Mouse (Mus musculus) heart, embryonic 13.5 days (tissue): ENCODE measurements around the gene Serpinb1a. TPM values are rescaled to one million over a fixed set of nuclear protein-coding genes. Genes with fewer than 3 reads are reported as not detected.

Experiments used
- ATAC-seq: fragments of 200-750 bp; cut with Nextera tagmentation; 2 replicates; pipeline ENCODE4 v1.8.0; 2017; ENCODE audit warnings: moderate TSS enrichment; ENCODE audit not compliant: insufficient number of reproducible peaks, low FRiP score, low TSS enrichment; ENCODE audit errors: extremely low read depth
- H3K27ac ChIP-seq: fragments of 300-500 bp; sonication (generic); replicated peaks from 2 replicates; pipeline ENCODE4 v1.5.1; 2015; ENCODE audit warnings: moderate library complexity, mild to moderate bottlenecking, inconsistent platforms
- H3K27me3 ChIP-seq: fragments of 300-500 bp; sonication (generic); replicated peaks from 2 replicates; pipeline ENCODE4 v1.6.1; 2015; ENCODE audit warnings: mild to moderate bottlenecking, inconsistent platforms
- H3K36me3 ChIP-seq: fragments of 300-500 bp; sonication (generic); 2 replicates; pipeline ENCODE4 v1.6.1; 2015; ENCODE audit warnings: mild to moderate bottlenecking, inconsistent platforms
- H3K4me1 ChIP-seq: fragments of 300-500 bp; sonication (generic); 2 replicates; pipeline ENCODE4 v1.6.1; 2015; ENCODE audit warnings: inconsistent platforms
- H3K4me2 ChIP-seq: fragments of 300-500 bp; sonication (generic); 2 replicates; pipeline ENCODE4 v1.6.1; 2015; ENCODE audit warnings: inconsistent platforms, mild to moderate bottlenecking, moderate library complexity
- H3K4me3 ChIP-seq: fragments of 300-500 bp; sonication (generic); 2 replicates; pipeline ENCODE4 v1.5.1; 2015; ENCODE audit warnings: moderate library complexity, mild to moderate bottlenecking, inconsistent platforms
- H3K9ac ChIP-seq: fragments of 300-500 bp; sonication (generic); 2 replicates; pipeline ENCODE4 v1.6.1; 2015; ENCODE audit warnings: inconsistent platforms, mild to moderate bottlenecking, moderate library complexity
- H3K9me3 ChIP-seq: fragments of 300-500 bp; sonication (generic); 2 replicates; pipeline ENCODE4 v1.6.1; 2016; ENCODE audit warnings: inconsistent platforms
- whole genome bisulfite sequencing: fragments of 180-500 bp; shearing (Covaris S2); methylation state at CpG from one replicate; pipeline ENCODE4 v1.1.7; 2015; ENCODE audit warnings: mixed read lengths; 5-methylcytosine and 5-hydroxymethylcytosine counted together
- polyA plus RNA-seq: library from polyadenylated mRNA; unstranded; fragments of >200 nt; fragmentation: Nextera tagmentation; extraction: Ambion mirVana; gene quantifications from 2 replicates; pipeline ENCODE4 v1.2.1, GENCODE M21; 2015

Serpinb1a gene
- polyA plus RNA-seq, 1 experiment from 2014 or later: 6.3 TPM

DNA sequence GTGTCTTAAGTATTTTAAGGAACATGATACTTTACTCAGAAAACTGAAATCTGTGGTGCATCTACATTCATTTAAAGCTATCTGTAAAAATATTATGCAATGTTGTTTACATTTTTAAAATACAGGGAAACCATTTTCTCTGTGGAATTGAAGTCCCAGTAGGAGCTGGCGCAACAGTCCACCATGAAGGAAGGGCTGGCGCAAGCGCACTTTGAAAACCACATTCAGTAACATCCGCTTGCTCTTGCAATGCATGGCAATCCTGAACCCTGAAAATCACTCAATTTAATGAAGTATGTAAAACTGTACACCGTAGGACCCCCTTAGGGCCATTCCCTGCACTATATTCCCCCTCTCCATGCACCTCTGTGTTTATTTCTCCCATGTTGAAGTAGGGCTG lies 16.5 kb downstream of the Serpinb1a start:
- Histone ChIP-seq H3K4me1 (peaks cover 11% of the 10 kb centered on the region), H3K4me3 (no peak overlapping the region), H3K36me3 (no peaks in the 10 kb centered on the region), H3K9me3 (no peaks in the 10 kb centered on the region), H3K4me2 (no peak overlapping the region), H3K9ac (no peak overlapping the region), H3K27ac (no peak overlapping the region), H3K27me3 (no peaks in the 10 kb centered on the region)
- 89% methylated on average over 5 of the region's 5 CpGs for WGBS
- no peak for ATAC-seq

DNA sequence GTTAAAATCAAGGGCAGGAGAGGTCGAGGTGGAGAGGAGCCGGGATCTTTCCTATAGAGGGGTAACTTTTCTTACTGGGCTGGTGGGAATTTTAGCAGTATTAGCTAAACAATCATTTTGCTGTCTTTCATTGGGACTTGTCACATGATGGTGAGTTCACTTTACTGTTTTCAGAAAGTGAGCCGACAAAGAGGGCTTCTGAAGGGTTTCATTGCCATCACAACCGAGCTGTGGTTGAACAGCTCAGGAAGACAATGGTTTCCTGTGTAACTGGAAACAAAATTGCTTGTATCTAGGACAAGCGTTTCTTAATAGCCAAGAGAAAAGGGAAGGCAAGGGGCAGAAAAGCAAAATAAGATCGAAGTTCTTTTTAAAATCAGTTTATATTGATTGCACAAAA lies 17.7 kb downstream of the Serpinb1a start:
- 65% methylated on average over 6 of the region's 6 CpGs for WGBS
- no peak overlapping the region for H3K4me3 ChIP-seq
- no peak for ATAC-seq
- H3K9ac ChIP-seq: no peak overlapping the region
- H3K27ac ChIP-seq: no peak overlapping the region
- no peak overlapping the region for H3K4me2 ChIP-seq
- peaks cover 11% of the 10 kb centered on the region for H3K4me1 ChIP-seq
- H3K36me3 ChIP-seq: no peaks in the 10 kb centered on the region
- H3K27me3 ChIP-seq: no peaks in the 10 kb centered on the region
- no peaks in the 10 kb centered on the region for H3K9me3 ChIP-seq

DNA sequence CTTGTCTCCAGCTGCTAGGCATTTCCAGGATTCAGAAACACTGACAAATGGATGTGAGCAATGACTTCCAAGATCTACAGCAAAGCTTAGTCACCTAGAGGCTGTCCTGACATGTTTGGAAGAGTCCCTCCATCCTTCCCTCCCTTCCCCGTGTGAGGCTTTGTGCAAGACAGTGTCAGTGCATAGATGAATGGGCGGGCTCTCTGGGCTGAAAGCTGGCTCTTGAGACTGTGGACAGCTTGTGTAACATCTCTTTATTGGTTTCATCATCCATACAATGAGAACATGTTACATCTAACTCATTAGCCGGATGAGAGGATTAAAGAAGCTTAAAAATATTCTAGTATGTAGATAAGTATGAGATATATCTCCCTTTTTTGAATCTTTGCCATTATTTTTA lies 18.2 kb downstream of the Serpinb1a start:
- Histone ChIP-seq H3K4me3 (no peak overlapping the region), H3K27me3 (no peaks in the 10 kb centered on the region), H3K9me3 (no peaks in the 10 kb centered on the region), H3K36me3 (no peaks in the 10 kb centered on the region), H3K4me2 (no peak overlapping the region), H3K27ac (no peak overlapping the region), H3K9ac (no peak overlapping the region), H3K4me1 (peaks cover 11% of the 10 kb centered on the region)
- WGBS: 61% methylated on average over 3 of the region's 3 CpGs
- no peak for ATAC-seq

DNA sequence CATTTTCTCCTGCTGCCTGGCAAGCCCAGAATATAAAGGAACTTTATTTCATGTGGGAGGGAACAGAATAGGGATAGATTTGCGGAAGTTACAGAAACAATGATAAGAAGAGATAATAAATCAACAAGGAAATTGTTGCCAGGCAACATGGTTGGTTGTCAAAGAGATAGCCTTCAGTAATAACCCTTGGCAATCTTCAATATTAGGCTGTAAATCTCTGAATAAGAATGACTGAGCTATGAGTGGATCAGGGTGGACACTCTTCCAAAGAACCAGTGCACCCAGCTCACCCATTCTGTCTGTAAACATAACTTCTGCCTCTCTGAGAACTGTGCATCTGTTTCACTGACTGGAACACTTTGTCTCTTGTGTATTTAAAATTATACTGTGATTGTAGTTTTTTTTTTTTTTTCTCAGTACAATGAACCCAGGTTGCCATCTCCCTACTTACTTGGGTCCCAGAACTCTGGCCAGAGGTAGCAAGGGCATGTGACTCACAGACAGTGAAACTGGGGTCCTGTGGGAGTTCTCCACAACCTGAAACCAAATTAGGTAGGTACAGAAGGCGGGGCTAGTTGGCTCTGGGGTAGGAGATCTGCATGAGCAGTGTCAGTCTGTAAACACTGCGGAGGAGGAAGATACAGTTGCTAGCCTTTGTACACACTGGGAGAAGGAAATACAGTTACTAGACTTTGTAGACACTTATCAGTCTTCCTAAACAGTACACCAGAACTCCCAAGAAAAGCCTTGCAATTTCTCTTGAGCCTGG lies 19.3 kb downstream of the Serpinb1a start:
- Histone ChIP-seq H3K4me2 (no peak overlapping the region), H3K4me1 (peaks cover 11% of the 10 kb centered on the region), H3K9ac (no peak overlapping the region), H3K36me3 (no peaks in the 10 kb centered on the region), H3K27ac (no peak overlapping the region), H3K4me3 (no peak overlapping the region), H3K27me3 (no peaks in the 10 kb centered on the region), H3K9me3 (no peaks in the 10 kb centered on the region)
- 73% methylated on average over 3 of the region's 3 CpGs for WGBS
- no peak for ATAC-seq

DNA sequence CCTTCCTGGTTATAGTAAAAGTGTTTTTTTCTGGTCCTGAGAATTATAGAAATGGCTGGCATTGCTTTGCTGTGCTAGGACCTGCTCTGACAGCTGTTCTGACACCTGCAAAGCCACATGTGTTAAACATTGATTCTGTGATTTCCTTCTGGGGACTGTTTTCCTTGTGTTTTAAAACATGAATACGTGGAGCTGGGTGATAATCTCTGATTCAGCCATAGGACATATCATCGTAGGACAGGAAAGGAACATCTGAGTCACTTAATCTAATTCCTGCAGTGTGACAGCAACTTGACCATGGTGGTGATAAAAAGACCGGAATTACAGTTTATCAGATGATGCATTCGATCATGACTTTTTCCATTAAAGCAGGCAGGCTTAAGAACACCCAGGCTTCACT lies 22.1 kb downstream of the Serpinb1a start:
- H3K9me3 ChIP-seq: no peaks in the 10 kb centered on the region
- H3K9ac ChIP-seq: no peak overlapping the region
- no peak overlapping the region for H3K4me3 ChIP-seq
- no peak overlapping the region for H3K27ac ChIP-seq
- peaks cover 11% of the 10 kb centered on the region for H3K4me1 ChIP-seq
- no peak for ATAC-seq
- H3K36me3 ChIP-seq: peaks cover 1% of the 10 kb centered on the region; the same call in 1 of the 2 replicates
- no peak overlapping the region for H3K4me2 ChIP-seq
- 54% methylated on average over 4 of the region's 4 CpGs for WGBS
- H3K27me3 ChIP-seq: no peaks in the 10 kb centered on the region

DNA sequence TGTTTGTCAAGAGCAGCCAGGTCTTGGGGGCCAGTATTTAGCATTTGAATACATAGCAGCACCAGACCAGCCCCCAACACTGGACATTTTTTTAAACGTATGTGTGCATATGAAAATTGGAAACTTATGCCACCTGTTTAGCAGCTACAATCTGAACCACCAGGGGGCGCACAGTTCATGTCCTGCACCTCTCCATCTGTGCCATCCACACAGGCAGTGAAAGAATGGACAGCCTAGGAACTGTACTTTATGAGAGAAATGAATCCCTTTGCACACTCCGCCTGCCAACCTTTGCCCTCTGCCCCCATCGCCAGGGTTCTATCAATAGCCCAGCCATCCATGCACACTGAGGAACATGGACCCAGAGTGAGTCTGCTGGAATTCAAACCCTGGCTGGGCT lies 23.0 kb downstream of the Serpinb1a start:
- whole genome bisulfite sequencing: 55% methylated on average over 4 of the region's 4 CpGs
- no peak overlapping the region for H3K9ac ChIP-seq
- H3K4me3 ChIP-seq: no peak overlapping the region
- H3K4me2 ChIP-seq: no peak overlapping the region
- H3K36me3 ChIP-seq: peaks cover 11% of the 10 kb centered on the region
- H3K27ac ChIP-seq: no peak overlapping the region
- H3K27me3 ChIP-seq: no peaks in the 10 kb centered on the region
- no peaks in the 10 kb centered on the region for H3K9me3 ChIP-seq
- no peak for ATAC-seq
- peaks cover 11% of the 10 kb centered on the region for H3K4me1 ChIP-seq

DNA sequence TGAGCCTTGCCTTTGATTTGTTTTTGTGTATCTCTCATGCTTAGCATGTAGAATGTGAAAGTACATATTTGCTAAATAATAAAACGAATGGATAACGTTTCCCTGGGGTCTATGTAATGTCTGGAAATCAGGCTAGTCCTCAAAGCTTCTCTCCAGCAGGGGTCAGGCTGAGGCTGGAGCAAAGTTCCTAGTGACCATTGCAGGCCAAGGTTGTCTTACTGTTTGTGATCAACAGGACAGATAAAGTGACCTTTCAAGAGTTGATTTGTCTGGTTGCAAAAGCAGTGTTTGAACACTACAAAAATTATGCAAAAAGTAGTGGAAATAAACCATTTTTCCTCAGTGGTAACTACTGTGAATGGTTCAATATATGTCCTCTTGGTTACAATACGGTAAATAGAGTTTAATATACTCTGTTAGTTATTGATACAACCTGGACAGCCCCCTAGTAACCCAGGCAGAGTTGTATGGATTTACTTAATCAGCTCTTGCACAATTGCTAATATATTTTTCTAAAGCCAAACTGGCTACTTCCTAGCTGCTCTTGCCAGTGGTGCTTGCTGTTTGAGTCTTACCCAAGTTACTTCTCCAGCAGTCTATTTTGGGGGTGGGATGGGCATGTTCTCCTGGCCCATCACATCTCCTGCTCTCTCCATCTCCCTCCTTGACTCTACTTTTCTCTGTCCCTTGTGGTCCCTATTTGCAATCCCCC lies 23.7 kb downstream of the Serpinb1a start:
- no peak overlapping the region for H3K4me2 ChIP-seq
- no peaks in the 10 kb centered on the region for H3K27me3 ChIP-seq
- H3K4me1 ChIP-seq: peaks cover 11% of the 10 kb centered on the region
- no peak overlapping the region for H3K27ac ChIP-seq
- H3K9me3 ChIP-seq: no peaks in the 10 kb centered on the region
- ATAC-seq: no peak
- 73% methylated on average over 3 of the region's 3 CpGs for WGBS
- H3K4me3 ChIP-seq: no peak overlapping the region
- peaks cover 17% of the 10 kb centered on the region for H3K36me3 ChIP-seq
- H3K9ac ChIP-seq: no peak overlapping the region

DNA sequence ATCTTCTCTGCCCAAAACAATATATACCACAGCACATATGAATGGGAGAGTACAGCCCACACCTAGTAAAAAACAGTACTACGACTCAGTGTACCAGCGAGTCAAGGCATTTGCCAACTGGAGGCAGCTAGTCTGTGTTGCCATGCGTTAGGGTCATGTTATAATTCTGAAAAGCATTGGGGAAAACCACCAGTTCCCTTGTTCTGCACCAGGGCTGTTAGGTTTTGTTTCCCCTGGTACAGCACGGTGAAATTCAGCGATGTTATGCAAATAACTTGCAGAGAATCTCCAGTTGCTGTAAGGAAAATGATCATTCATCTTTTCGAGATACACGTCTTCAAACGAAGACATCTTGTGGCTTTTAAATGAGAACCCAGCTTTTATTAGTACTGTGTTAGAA lies 25.4 kb downstream of the Serpinb1a start:
- H3K4me1 ChIP-seq: peaks cover 3% of the 10 kb centered on the region
- H3K36me3 ChIP-seq: peaks cover 33% of the 10 kb centered on the region
- ATAC-seq: no peak
- H3K4me2 ChIP-seq: no peak overlapping the region
- no peak overlapping the region for H3K27ac ChIP-seq
- H3K9me3 ChIP-seq: no peaks in the 10 kb centered on the region
- no peak overlapping the region for H3K9ac ChIP-seq
- H3K4me3 ChIP-seq: no peak overlapping the region
- WGBS: 84% methylated on average over 8 of the region's 8 CpGs
- H3K27me3 ChIP-seq: no peaks in the 10 kb centered on the region

DNA sequence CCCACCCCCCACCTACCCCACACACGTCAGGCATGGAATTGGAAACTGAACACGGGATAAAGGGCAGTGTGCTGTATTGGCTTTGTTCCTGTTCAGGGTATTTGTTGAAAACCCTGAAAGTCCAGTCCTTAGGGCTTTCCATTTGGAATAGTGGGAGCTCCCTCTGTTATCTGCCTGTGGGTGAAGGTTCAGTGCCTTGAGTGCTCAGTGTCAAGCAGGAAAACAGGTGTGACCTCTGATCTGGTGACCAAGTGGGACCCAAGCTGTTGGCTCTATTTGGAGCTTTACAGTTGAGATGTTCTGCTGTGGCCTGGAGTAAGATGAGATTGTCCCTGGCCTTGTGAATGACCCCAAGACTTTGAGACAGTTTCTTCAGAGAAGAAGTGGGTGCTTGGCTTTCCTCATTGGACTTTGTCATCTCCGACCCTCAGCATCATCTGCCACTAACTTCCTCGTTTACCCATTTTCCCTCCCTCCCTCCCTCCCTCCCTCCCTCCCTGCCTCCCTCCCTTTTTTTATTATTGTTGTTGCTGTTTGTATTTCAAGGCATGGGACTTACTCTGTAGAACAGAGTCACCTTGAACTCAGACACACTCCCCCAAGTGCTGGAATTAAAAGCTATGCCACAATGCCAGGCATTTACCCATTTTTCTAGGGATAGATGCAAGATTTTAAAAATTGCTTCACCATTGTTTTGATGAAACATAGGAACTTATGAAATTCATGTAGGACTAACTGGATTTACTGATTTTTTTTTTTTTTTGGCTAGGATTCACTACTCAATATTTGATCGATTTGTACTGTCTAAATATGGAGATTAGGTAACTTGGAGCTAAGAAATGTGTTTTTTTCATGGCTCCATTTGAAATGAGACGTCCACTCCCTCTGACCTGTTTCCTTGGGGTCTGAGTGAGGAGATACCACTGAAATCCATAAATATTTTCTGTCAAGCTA lies 26.3 kb downstream of the Serpinb1a start:
- H3K4me2 ChIP-seq: no peak overlapping the region
- H3K9ac ChIP-seq: no peak overlapping the region
- ATAC-seq: no peak
- H3K27me3 ChIP-seq: no peaks in the 10 kb centered on the region
- H3K4me1 ChIP-seq: no peaks in the 10 kb centered on the region
- H3K4me3 ChIP-seq: no peak overlapping the region
- WGBS: 80% methylated on average over 6 of the region's 6 CpGs
- no peaks in the 10 kb centered on the region for H3K9me3 ChIP-seq
- H3K36me3 ChIP-seq: peaks cover 42% of the 10 kb centered on the region
- no peak overlapping the region for H3K27ac ChIP-seq

DNA sequence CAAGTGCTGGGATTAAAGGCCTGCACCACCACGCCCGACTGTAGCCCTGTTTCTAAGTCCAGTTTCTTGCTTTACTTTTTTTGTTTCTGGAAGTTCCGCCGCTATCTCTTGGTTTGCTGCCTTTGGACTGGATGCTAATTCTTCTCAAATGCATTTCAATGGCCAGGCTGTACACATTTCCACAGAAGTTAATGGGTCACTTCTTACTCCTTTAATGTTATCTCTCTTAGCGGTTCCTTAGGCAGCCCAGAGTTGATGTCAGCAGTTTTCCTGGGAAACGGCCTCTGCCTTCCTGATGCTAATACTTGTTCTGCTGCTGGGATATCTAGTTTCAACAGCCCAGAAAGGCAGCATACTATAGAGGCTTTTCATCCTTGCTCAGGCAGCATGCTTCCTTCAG lies 27.9 kb downstream of the Serpinb1a start:
- H3K9ac ChIP-seq: no peak overlapping the region
- H3K36me3 ChIP-seq: peaks cover 57% of the 10 kb centered on the region
- no peak overlapping the region for H3K4me2 ChIP-seq
- H3K27ac ChIP-seq: no peak overlapping the region
- H3K4me1 ChIP-seq: no peaks in the 10 kb centered on the region
- WGBS: 73% methylated on average over 6 of the region's 6 CpGs
- no peaks in the 10 kb centered on the region for H3K9me3 ChIP-seq
- ATAC-seq: no peak
- no peak overlapping the region for H3K4me3 ChIP-seq
- H3K27me3 ChIP-seq: no peaks in the 10 kb centered on the region

DNA sequence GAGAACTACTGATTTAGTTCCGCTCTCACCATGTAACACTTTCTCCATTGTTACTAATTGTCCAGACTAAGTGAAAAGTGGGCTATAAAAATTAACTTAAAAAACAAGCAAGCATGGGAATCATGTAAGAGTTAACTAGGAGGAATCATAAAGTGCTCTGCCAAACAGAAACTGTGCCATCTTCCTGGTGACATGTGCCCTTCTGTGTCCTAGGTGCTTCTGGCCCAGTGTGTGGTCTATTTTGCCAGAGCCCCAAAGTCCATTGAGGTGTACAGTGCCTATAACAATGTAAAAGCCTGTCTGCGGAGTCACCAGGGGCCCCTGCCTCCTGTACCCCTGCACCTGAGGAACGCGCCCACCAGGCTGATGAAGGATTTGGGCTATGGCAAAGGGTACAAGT lies 29.3 kb downstream of the Serpinb1a start:
- Histone ChIP-seq H3K9ac (no peak overlapping the region), H3K9me3 (no peaks in the 10 kb centered on the region), H3K4me1 (no peaks in the 10 kb centered on the region), H3K4me2 (no peak overlapping the region), H3K4me3 (no peak overlapping the region), H3K36me3 (peaks cover 72% of the 10 kb centered on the region), H3K27ac (no peak overlapping the region), H3K27me3 (no peaks in the 10 kb centered on the region)
- WGBS: 97% methylated on average over 4 of the region's 4 CpGs
- ATAC-seq: no peak
